In genomic region chr14:79671008-79671407, GRCm38 (mm10) we compare ENCODE assay signal across 21 mouse cellular contexts. TPM values are rescaled to one million over a fixed set of nuclear protein-coding genes. Genes with fewer than 3 reads are reported as not detected.
DNase-seq lines count a peak whose midpoint lies in the region; ATAC-seq and TF ChIP-seq lines count a peak whose summit lies in the region.
"Had no signal": no experiment of that assay in that cellular context is flagged by ENCODE, and none has a peak within 500 bp of the region (broad histone marks: within the 10 kb centered on the region; RNA-seq: fewer than 3 reads in every experiment).

No protein-coding gene starts in this region.

- WGBS in midbrain, embryonic 11.5 days: 83% methylated on average over 3 of the region's 3 CpGs
- 92% methylated on average over 3 of the region's 3 CpGs for WGBS in midbrain, postnatal 0 days

- no peaks in the 10 kb centered on the region for H3K36me3 ChIP-seq in midbrain, embryonic 11.5 days (ENCODE audit: control insufficient read depth, insufficient read depth, low read length)
- no peaks in the 10 kb centered on the region for H3K36me3 ChIP-seq in midbrain, postnatal 0 days (ENCODE audit: insufficient read depth, low read length)
- H3K36me3 ChIP-seq in MEL (ENCODE audit: control insufficient read depth in 1 of 2, insufficient read depth in 2 of 2, low read length in 2 of 2): no peaks in the 10 kb centered on the region
- H3K36me3 ChIP-seq: embryonic facial prominence, embryonic 10.5 days; embryonic facial prominence, embryonic 12.5 days; forebrain, embryonic 15.5 days; G1E had no signal

- no peak for TF ChIP-seq RAD21 in MEL (IDR thresholded peaks at IDR 0.05; ENCODE audit: low read depth, low read length)

- DNase-seq in midbrain, embryonic 11.5 days (ENCODE audit: low spot score, missing footprints): no peak
- DNase-seq in midbrain, postnatal 0 days (ENCODE audit: low spot score): no peak
- no peak for DNase-seq in MEL (ENCODE audit: low read depth, low spot score)
- DNase-seq in gastrocnemius, adult 2 months: no peak
- DNase-seq: adrenal gland, adult 8-10 months; adrenal gland, postnatal 14 days; adrenal gland, postnatal 36 days; cerebellum, adult 11-12 months; cerebellum, adult 8-10 months; cerebellum, adult 9-11 months; cerebellum, postnatal 14 days; cerebellum, postnatal 36 days; forebrain, postnatal 0 days had no signal

- no peak for TF ChIP-seq EP300 in MEL (IDR thresholded peaks at IDR 0.05; ENCODE audit: low read depth in 1 of 2, low read length in 2 of 2)

- H3K9me3 ChIP-seq in midbrain, embryonic 11.5 days (ENCODE audit: control insufficient read depth, low read length): no peaks in the 10 kb centered on the region
- no peaks in the 10 kb centered on the region for H3K9me3 ChIP-seq in midbrain, postnatal 0 days (ENCODE audit: low read length)
- H3K9me3 ChIP-seq in MEL (replicated peaks; ENCODE audit: insufficient read depth, low read length): no peaks in the 10 kb centered on the region
- H3K9me3 ChIP-seq: embryonic facial prominence, embryonic 10.5 days; embryonic facial prominence, embryonic 12.5 days; forebrain, embryonic 13.5 days; forebrain, embryonic 15.5 days; G1E had no signal

- no peak overlapping the region for H3K4me3 ChIP-seq in midbrain, embryonic 11.5 days (ENCODE audit: low read depth, low read length)
- no peak overlapping the region for H3K4me3 ChIP-seq in midbrain, postnatal 0 days (ENCODE audit: low read depth, low read length)
- H3K4me3 ChIP-seq in MEL (ENCODE audit: control insufficient read depth in 1 of 2, insufficient read depth in 1 of 2, low read depth in 2 of 2, low read length in 2 of 2): no peak overlapping the region
- H3K4me3 ChIP-seq in gastrocnemius, adult 2 months: no peak overlapping the region
- H3K4me3 ChIP-seq: embryonic facial prominence, embryonic 10.5 days; embryonic facial prominence, embryonic 12.5 days; forebrain, embryonic 13.5 days; forebrain, embryonic 15.5 days had no signal

- no peak overlapping the region for H3K9ac ChIP-seq in midbrain, embryonic 11.5 days (ENCODE audit: low read length)
- no peak overlapping the region for H3K9ac ChIP-seq in midbrain, postnatal 0 days (replicated peaks; ENCODE audit: low read length, poor library complexity, severe bottlenecking)
- no peak overlapping the region for H3K9ac ChIP-seq in MEL (ENCODE audit: control insufficient read depth, low read depth, low read length, poor library complexity, severe bottlenecking)
- H3K9ac ChIP-seq: embryonic facial prominence, embryonic 12.5 days; forebrain, embryonic 13.5 days; forebrain, embryonic 15.5 days; forebrain, postnatal 0 days had no signal

- H3K4me2 ChIP-seq in midbrain, embryonic 11.5 days: no peak overlapping the region
- no peak overlapping the region for H3K4me2 ChIP-seq in midbrain, postnatal 0 days (ENCODE audit: low read depth, low read length, poor library complexity, severe bottlenecking)
- H3K4me2 ChIP-seq: embryonic facial prominence, embryonic 12.5 days; forebrain, embryonic 13.5 days; forebrain, embryonic 15.5 days had no signal

- peaks cover 13% of the 10 kb centered on the region for H3K4me1 ChIP-seq in midbrain, embryonic 11.5 days (ENCODE audit: control insufficient read depth, insufficient read depth, low read length)
- no peaks in the 10 kb centered on the region for H3K4me1 ChIP-seq in midbrain, postnatal 0 days (ENCODE audit: insufficient read depth, low read length)
- no peaks in the 10 kb centered on the region for H3K4me1 ChIP-seq in MEL (ENCODE audit: control insufficient read depth in 1 of 2, insufficient read depth in 2 of 2, low read length in 2 of 2)

- ATAC-seq in midbrain, embryonic 11.5 days (ENCODE audit: low FRiP score): 0 out of 2 replicates have a peak, but pooled peaks have one; percentile 3
- no peak for ATAC-seq in midbrain, postnatal 0 days (ENCODE audit: low FRiP score)
- ATAC-seq in hematopoietic stem cell, adult 5-6 weeks (replicated peaks in 1 of 2; ENCODE audit: insufficient read depth in 1 of 2, low FRiP score in 2 of 2, low TSS enrichment in 1 of 2, low read depth in 1 of 2, poor library complexity in 2 of 2, severe bottlenecking in 2 of 2): peak; percentile 32 to 46; a peak in 2 of 4 replicates
- no peak for ATAC-seq in activated CD4-positive, CD25-positive, alpha-beta regulatory T cell, adult 4 months
- ATAC-seq: forebrain, embryonic 13.5 days; forebrain, embryonic 15.5 days; forebrain, postnatal 0 days had no signal

- H3K27me3 ChIP-seq in midbrain, embryonic 11.5 days (ENCODE audit: control insufficient read depth, insufficient read depth, low read length): no peaks in the 10 kb centered on the region
- no peaks in the 10 kb centered on the region for H3K27me3 ChIP-seq in midbrain, postnatal 0 days (ENCODE audit: insufficient read depth, low read length)
- H3K27me3 ChIP-seq in MEL (ENCODE audit: control insufficient read depth in 1 of 2, insufficient read depth in 2 of 2, low read length in 2 of 2): peaks cover 0 to 1% of the 10 kb centered on the region in 2 experiments; a peak in 1 of 4 replicates
- H3K27me3 ChIP-seq: embryonic facial prominence, embryonic 12.5 days; forebrain, embryonic 13.5 days; forebrain, embryonic 15.5 days had no signal

- H3K27ac ChIP-seq in midbrain, embryonic 11.5 days (ENCODE audit: low read depth, low read length): no peak overlapping the region
- no peak overlapping the region for H3K27ac ChIP-seq in midbrain, postnatal 0 days (ENCODE audit: low read depth, low read length)
- no peak overlapping the region for H3K27ac ChIP-seq in MEL (ENCODE audit: control insufficient read depth, low read depth, low read length)
- H3K27ac ChIP-seq in gastrocnemius, adult 2 months: no peak overlapping the region
- H3K27ac ChIP-seq: embryonic facial prominence, embryonic 10.5 days; embryonic facial prominence, embryonic 12.5 days; forebrain, embryonic 13.5 days; forebrain, embryonic 15.5 days had no signal

- intact Hi-C loops in gastrocnemius, adult 2 months (cut with DNase I): no loop called here

- TF ChIP-seq POLR2A in MEL (IDR thresholded peaks at IDR 0.05; ENCODE audit: control insufficient read depth in 1 of 2, insufficient read depth in 1 of 2, low read depth in 1 of 2, low read length in 2 of 2, poor library complexity in 1 of 2): no peak

- H3K79me2 ChIP-seq in MEL (ENCODE audit: control insufficient read depth, insufficient read depth, low read length, poor library complexity): no peaks in the 10 kb centered on the region

- TF ChIP-seq CTCF in midbrain, postnatal 0 days (IDR thresholded peaks at IDR 0.05): no peak
- TF ChIP-seq CTCF in MEL (IDR thresholded peaks at IDR 0.05 in 2 of 3, conservative IDR thresholded peaks at IDR 0.05 in 1 of 3; ENCODE audit: control insufficient read depth in 1 of 3, insufficient read depth in 1 of 3, low read depth in 2 of 3, low read length in 3 of 3, poor library complexity in 1 of 3, severe bottlenecking in 1 of 3): no peak
- TF ChIP-seq CTCF in gastrocnemius, adult 2 months (IDR thresholded peaks at IDR 0.05): no peak

TF ChIP-seq in MEL, 35 proteins besides CTCF, POLR2A, EP300 and RAD21:
- TF ChIP-seq USF1 (IDR thresholded peaks at IDR 0.05; ENCODE audit: low read depth, low read length) (no peak), ZC3H11A (IDR thresholded peaks at IDR 0.05; ENCODE audit: low read depth, low read length) (no peak), GATA1 (IDR thresholded peaks at IDR 0.05; ENCODE audit: low read depth, low read length) (no peak), ZMIZ1 (IDR thresholded peaks at IDR 0.05; ENCODE audit: low read depth, low read length) (no peak), MAFK (IDR thresholded peaks at IDR 0.05; ENCODE audit: borderline replicate concordance, low read depth, low read length) (no peak), ZNF384 (IDR thresholded peaks at IDR 0.05; ENCODE audit: low read depth, low read length) (peak; percentile 57)

RNA-seq across cellular contexts. Expression of gene Cnmd, which starts 9.0 kb away (rescaled TPM):
- 8.0 TPM in 2 replicates for polyA plus RNA-seq in midbrain, embryonic 11.5 days (2014; fragmentation: Nextera tagmentation; extraction: Ambion mirVana)
- 2.0 and 3.1 TPM in 2 replicates for total RNA-seq in midbrain, postnatal 0 days (2014; rRNA removed)
- polyA plus RNA-seq in midbrain, postnatal 0 days (2015; fragmentation: Nextera tagmentation; extraction: Ambion mirVana): 4.0 and 4.3 TPM in 2 replicates
- total RNA-seq in MEL (2012; rRNA removed): not detected in 2 replicates
- polyA plus RNA-seq in MEL (2012; ENCODE audit: insufficient read depth in 1 of 2, insufficient read length in 2 of 2, low read depth in 1 of 2, low replicate concordance in 2 of 2, missing spikeins in 1 of 2): not detected
- not detected in 2 replicates for total RNA-seq in hematopoietic stem cell, adult 5-6 weeks (2017)
- total RNA-seq in gastrocnemius, adult 2 months (2021): under 1 TPM in 1 of 2 experiments, not detected in 1; 0.73 TPM
- polyA plus RNA-seq in activated CD4-positive, CD25-positive, alpha-beta regulatory T cell, adult 4 months (2017; shearing (Covaris generic)): not detected
- polyA plus RNA-seq: C2C12, G1E had no signal

Comparison
In these comparisons a context has a peak if more than half of its experiments do, and no peak if none do; other contexts are left out.
1. ATAC-seq: peak in midbrain, embryonic 11.5 days (single experiment) and hematopoietic stem cell, adult 5-6 weeks (2 of 2); none in midbrain, postnatal 0 days (single experiment) and activated CD4-positive, CD25-positive, alpha-beta regulatory T cell, adult 4 months (single experiment).